Mouse (Mus musculus) retina, adult 2 months (tissue): ENCODE data around the gene Xxylt1.
A peak's percentile ranks its signal among the peaks of the same experiment; 100 is the strongest.

Experiments
- DNase-seq: peaks from one replicate; pipeline ENCODE4 v3.0.0-alpha.2; 2012; ENCODE audit warnings: low read depth, low spot score

Gene Xxylt1

GRCm38 (mm10) chr16:30988225-30988624, 93.0 kb downstream of the Xxylt1 start:
- DNase-seq: no peak

DNA sequence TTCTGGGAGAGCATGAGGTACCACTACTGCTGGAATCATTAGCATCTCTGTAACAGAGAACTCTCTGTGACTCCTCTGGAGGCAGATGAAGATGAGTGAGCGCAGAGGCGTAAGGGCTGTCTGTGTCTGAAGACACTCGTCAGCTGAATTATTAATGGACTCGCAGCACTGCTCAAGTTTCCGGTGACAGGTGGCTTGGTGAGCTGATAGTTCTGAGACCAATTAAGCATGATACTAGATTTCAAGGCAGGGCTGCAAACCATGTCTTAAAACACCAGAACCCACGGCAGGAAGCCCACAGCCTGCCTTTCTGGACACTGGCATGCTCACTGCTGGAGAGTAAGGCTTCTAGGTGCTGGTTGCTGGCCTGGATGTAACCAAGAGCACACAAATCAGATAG, 93.5 kb downstream of the Xxylt1 start:
- no peak for DNase-seq

DNA sequence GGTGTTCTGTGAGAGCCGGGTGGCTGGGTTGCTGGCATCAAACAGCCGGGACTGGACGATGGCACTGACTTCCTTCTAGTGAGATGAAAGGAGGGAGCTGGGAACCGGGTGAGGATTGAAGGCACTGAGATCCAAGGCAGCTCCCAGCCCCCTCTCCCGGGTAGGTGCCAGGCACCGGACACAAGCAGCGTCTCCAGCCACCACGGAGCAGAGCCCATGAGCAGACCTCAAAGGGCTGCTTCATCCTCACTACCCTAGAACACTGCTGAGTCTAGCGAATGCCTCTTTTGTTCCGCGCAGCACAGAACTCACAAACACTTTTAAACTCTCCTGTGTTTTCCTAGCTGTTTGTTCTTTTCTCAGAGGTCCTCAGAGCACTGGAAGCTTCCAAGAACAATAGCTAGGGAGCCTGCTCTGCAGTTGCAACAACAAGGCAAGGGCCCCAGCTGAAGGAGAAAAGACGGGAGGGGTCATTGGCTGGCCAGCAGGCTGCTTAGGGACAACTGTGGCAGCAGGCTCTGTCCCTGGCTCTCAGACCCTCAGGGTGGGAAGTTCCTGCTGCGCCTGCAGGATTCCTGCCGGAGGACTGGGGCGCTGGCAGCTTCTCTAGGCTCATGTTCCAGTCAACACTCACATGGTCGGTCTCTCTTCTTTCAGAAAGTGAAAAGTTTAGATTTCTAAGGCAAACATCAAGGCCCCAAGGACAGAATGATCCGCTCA, 96.2 kb downstream of the Xxylt1 start:
- no peak for DNase-seq

DNA sequence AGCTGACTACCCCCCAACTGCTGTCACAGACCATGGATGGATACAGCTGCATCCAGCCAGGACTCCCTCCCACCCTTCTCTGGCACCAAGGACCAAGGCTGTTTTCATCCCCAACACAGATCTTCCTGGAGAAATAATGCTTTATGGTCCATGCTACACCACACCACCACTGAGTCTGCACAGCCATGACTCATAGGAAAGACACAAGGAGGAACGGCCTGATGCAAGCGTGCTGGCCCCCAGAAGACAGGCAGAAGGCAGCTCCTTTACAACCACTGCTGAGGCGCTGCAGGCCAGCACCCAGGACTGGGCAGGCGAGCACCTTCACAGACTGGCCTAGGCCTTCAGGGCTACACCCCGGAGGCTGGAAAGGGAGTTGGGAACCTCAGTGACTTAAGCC, 97.1 kb downstream of the Xxylt1 start:
- no peak for DNase-seq

- DNase-seq: no peak
Observed at GRCm38 (mm10) chr16:30983699-30984098, 97.5 kb downstream of the Xxylt1 start.

GRCm38 (mm10) chr16:30983281-30983680, 98.0 kb downstream of the Xxylt1 start:
- no peak for DNase-seq

- no peak for DNase-seq
Observed at GRCm38 (mm10) chr16:30981345-30981744, 99.9 kb downstream of the Xxylt1 start.

GRCm38 (mm10) chr16:30979905-30980304, 101.3 kb downstream of the Xxylt1 start:
- DNase-seq: no peak

GRCm38 (mm10) chr16:30977728-30978127, 103.5 kb downstream of the Xxylt1 start:
- DNase-seq: no peak

- peak; percentile 80 for DNase-seq
Observed at GRCm38 (mm10) chr16:30977186-30977585, 104.0 kb downstream of the Xxylt1 start.

DNA sequence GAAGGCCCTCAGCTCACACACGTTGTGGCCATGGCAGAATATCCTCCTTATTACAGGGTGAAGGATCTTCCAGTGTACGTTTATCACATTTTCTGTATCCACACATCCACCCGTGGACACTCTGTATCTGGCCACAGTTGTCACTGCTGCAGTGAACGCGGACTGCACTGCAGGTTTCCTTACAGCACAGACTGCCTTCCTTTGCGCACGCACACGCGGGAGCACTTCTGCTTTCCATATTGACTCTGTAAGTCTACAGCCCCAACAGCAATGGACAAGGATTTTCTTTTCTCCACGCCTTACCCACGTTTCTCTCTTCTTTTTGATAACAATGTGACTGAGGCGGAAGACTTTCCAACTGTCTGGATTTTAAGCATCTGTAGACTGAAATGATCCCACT, 106.7 kb downstream of the Xxylt1 start:
- DNase-seq: no peak

DNA sequence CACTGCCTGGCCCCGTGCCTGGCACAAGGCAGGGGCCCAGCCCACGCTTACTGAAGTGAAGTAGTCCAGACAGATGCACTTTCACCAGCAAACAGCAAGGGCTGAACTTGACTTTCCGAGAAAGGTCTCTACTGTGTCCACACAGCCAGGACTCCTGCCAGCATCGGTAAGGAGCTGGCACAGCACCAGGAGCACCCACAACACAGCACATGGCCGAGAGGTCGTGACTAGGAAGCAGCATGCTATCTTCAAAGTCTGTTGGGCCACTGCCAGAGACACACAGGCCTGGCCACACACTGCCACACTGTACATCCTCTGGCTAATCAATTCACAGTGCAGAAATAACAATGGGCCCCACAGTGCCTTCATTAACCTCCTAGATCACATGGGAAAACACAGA, 107.8 kb downstream of the Xxylt1 start:
- no peak for DNase-seq

DNA sequence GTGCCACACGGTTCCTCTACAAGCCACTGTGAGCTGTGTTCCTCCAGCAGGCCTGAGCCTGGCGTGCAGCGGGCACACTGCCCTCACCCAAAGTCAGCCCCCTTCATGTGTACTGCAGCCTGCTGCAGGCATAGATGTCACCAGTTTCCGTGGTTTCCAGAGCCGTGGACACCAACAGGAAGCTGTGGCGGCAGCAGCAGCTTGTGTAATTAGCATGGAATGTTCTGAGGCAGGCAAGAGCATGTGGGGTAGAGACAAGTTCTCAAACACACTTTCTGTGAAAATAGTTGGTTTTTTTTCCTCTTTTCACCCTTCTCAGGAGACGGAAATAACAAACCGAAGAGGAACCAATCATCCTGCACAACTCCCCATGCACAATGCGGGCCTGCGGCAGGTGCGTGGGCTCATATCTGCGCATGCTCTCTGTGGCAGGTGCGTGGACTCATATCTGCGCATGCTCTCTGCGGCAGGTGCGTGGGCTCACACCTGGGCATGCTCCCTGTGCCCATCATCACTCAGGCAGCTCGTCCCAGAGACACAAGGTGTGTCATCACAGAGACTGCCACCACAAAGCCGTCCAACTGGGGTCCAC, 109.2 kb downstream of the Xxylt1 start:
- no peak for DNase-seq

DNA sequence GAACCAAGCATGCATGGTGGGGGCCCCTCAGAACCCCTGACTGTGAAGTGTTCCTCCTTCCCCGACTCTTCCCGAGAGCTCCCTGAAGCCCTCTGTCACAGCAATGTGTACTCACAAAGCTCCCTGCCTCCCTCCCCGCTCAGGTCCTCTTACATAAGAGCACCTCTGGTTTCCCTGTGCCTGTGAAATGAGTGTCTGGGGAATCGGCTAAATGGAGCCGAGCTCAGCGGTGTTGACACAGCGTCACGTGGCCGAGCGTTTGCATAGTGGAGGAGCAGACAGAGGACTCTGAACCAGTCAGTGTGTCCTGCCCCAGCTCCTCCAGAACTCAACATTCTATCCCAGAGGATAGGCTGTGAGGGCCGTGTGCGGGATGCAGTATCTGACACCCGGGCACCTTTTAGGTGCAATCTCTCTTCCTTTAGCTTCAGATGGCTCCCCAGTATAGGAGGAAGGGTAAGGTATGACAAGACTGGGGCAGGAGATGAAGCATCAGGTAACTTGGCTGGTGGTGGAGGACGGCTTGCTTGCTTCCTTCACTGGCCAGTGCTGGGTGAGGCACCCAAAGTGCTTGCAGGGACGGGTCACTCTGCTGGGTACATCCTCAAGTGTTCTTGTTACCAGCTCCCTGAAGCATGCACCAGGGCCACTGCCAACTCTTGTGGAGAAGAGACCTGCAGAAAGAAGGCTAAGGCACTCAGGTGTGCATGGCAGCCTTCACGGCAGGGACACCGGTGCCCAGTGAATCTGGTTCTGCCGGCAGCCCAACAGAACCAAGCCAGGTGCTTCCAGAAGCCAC, 111.8 kb downstream of the Xxylt1 start:
- no peak for DNase-seq

GRCm38 (mm10) chr16:30968402-30969151, 112.7 kb downstream of the Xxylt1 start:
- DNase-seq: no peak

- DNase-seq: no peak
Observed at GRCm38 (mm10) chr16:30966684-30967083, 114.5 kb downstream of the Xxylt1 start.

DNA sequence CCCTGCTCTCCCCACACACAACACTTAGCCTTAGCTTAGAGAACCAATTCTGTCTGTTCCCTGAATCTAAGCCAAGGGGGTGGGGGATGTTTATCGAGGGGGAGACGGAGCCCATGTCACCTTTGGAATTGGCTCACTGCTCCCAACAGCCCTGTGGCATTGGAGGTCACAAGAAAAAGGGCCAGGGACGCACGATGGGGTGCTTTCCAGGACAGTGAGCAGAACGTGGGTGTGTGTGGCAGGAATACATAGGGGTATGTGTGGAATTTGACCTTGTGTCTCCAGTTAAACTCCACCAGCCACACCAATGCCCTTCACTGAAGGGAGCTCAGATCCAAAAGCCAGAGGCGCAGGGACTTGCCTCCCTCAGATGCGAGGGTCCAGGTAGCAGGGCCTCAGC, 116.3 kb downstream of the Xxylt1 start:
- no peak for DNase-seq

GRCm38 (mm10) chr16:30964411-30964810, 116.8 kb downstream of the Xxylt1 start:
- DNase-seq: no peak

DNA sequence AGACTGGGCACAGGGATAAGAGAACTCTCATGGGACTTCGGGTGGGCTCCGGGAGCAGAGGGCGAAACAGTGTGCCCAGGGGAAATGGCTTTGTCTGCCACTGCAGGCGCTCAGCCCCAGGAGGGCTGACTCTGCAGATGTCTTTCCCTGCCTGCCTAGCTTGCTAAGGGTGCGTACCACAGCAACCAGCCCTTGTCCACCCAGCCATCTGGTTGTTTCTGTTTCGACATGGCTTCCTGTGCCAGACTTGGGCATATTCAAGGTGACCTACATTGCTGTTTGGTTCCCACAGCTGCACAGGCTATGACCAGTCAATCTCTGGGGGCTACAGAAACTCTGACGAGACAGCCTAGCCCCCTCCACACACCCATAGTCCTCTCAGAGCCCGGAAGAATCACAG, 118.7 kb downstream of the Xxylt1 start:
- no peak for DNase-seq

GRCm38 (mm10) chr16:30961176-30961575, 120.1 kb downstream of the Xxylt1 start:
- DNase-seq: no peak

GRCm38 (mm10) chr16:30960266-30960665, 121.0 kb downstream of the Xxylt1 start:
- no peak for DNase-seq

- DNase-seq: no peak
Observed at GRCm38 (mm10) chr16:30959692-30960091, 121.5 kb downstream of the Xxylt1 start.
